Mouse (Mus musculus): ENCODE data around the gene Chst15. TPM values are rescaled to one million over a fixed set of nuclear protein-coding genes. Genes with fewer than 3 reads are reported as not detected.

The Chst15 gene
- polyA plus RNA-seq, 1 experiment from 2014 or later, result 11.8 TPM

- no peaks in the 10 kb centered on the region for H3K9me3 ChIP-seq
- peaks cover 4% of the 10 kb centered on the region; the same call in 1 of the 2 replicates for H3K27me3 ChIP-seq (replicated peaks; ENCODE audit: low read depth, poor library complexity, severe bottlenecking)
- no peak overlapping the region for H3K27ac ChIP-seq (replicated peaks)
- 69% methylated on average over 1 of the region's 1 CpGs for WGBS
- peaks cover 22% of the 10 kb centered on the region for H3K4me1 ChIP-seq
- H3K36me3 ChIP-seq (replicated peaks), result no peaks in the 10 kb centered on the region
- H3K4me3 ChIP-seq, result no peak overlapping the region
- no peak for DNase-seq (ENCODE audit: low spot score)
These were observed 13.2 kb upstream of the Chst15 start for GRCm38 (mm10) chr7:132330179-132330578.

DNA sequence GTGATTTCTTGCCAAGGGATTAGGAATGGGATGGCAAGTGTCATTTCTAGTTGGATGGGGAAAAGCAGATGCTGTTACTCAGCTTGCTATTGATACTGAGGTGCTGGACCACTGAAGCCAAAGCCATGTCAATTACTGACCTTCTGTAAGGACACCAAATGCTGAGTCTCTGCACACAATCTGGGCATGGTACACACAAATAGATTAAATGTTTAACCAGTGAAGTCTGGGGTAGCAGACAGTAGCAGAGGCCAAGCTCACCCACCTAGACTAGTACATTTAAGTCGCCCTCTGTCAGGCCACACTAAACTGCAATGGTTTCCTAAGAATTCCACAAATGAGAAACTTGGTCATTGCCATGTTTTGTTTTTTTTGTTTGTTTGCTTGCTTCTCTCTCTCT is 11.6 kb upstream of the Chst15 start:
- no peak for DNase-seq (ENCODE audit: low spot score)
- Histone ChIP-seq H3K4me3 (no peak overlapping the region), H3K9me3 (no peaks in the 10 kb centered on the region), H3K27me3 (replicated peaks; ENCODE audit: low read depth, poor library complexity, severe bottlenecking) (peaks cover 4% of the 10 kb centered on the region; the same call in 1 of the 2 replicates), H3K27ac (replicated peaks) (no peak overlapping the region), H3K4me1 (peaks cover 22% of the 10 kb centered on the region), H3K36me3 (replicated peaks) (no peaks in the 10 kb centered on the region)
- 85% methylated on average over 1 of the region's 1 CpGs for WGBS

DNA sequence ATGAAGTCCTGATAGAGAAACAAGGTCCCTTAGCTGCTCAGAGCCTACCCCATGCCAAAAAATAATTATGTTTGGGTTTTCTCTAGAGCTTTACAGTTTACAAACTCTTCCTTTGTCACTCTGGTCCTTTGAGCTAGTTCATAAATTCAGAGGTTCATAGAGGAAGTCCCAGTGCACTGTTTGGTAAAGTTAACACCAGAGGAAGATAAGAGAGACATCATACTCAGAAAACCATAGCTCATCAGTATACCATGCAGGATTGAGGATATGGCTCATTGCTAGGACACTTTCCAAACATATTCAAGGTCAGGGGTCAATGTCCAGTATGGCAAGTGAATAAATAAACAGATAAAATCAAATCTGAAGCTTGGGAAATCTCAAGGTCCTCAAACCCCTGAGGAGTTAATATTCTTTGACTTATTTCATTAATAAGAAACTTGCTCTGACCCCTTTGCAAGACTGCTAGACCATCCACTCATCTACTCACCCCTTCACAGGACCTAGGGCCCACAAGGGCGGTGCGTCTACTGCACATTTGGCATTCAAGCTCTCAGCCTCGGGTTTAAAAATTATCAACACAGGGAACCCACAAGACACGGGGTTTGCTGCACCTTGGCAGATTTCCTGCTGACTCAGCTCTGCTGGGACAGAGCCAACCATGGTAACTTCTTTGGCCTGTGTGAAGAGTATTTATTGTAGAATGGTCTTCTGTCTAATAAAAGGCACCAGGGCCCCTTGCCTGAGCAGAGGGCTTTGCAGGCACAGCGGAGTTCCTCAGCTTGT is 8.7 kb upstream of the Chst15 start:
- Histone ChIP-seq H3K9me3 (no peaks in the 10 kb centered on the region), H3K4me3 (no peak overlapping the region), H3K36me3 (replicated peaks) (no peaks in the 10 kb centered on the region), H3K4me1 (peaks cover 2% of the 10 kb centered on the region), H3K27me3 (replicated peaks; ENCODE audit: low read depth, poor library complexity, severe bottlenecking) (peaks cover 16% of the 10 kb centered on the region; the same call in 1 of the 2 replicates), H3K27ac (replicated peaks) (no peak overlapping the region)
- DNase-seq (ENCODE audit: low spot score), result no peak
- 85% methylated on average over 5 of the region's 5 CpGs for WGBS

DNA sequence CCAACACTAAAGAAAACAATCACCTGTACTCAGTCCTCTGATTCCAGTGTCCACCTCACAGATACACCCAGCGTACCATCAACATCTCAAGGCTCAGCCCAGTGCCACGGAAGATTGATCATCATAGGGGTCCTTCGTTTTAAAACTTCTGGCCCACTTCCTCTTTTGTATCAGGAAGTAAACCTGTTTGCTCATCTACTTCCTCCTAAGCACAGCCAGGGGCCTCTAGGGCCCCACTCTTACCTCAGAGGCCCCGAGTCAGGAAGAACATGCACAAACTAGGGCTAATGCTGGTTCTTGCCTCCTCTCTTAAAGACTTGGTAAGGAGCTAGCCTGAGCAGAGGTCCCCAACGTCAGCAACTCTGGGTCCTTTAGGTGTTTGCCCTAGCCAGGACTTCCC is 6.4 kb upstream of the Chst15 start:
- Histone ChIP-seq H3K36me3 (replicated peaks) (no peaks in the 10 kb centered on the region), H3K9me3 (no peaks in the 10 kb centered on the region), H3K4me1 (peaks cover 1% of the 10 kb centered on the region), H3K27ac (replicated peaks) (no peak overlapping the region), H3K27me3 (replicated peaks; ENCODE audit: low read depth, poor library complexity, severe bottlenecking) (peaks cover 26% of the 10 kb centered on the region), H3K4me3 (no peak overlapping the region)
- WGBS, result 82% methylated on average over 5 of the region's 5 CpGs
- no peak for DNase-seq (ENCODE audit: low spot score)

GRCm38 (mm10) chr7:132321392-132321958 is 4.4 kb upstream of the Chst15 start:
- Histone ChIP-seq H3K36me3 (replicated peaks) (no peaks in the 10 kb centered on the region), H3K27me3 (replicated peaks; ENCODE audit: low read depth, poor library complexity, severe bottlenecking) (peaks cover 36% of the 10 kb centered on the region), H3K4me1 (peaks cover 13% of the 10 kb centered on the region), H3K4me3 (no peak overlapping the region), H3K9me3 (no peaks in the 10 kb centered on the region), H3K27ac (replicated peaks) (no peak overlapping the region)
- DNase-seq (ENCODE audit: low spot score), result no peak
- WGBS, result 87% methylated on average over 2 of the region's 2 CpGs

DNA sequence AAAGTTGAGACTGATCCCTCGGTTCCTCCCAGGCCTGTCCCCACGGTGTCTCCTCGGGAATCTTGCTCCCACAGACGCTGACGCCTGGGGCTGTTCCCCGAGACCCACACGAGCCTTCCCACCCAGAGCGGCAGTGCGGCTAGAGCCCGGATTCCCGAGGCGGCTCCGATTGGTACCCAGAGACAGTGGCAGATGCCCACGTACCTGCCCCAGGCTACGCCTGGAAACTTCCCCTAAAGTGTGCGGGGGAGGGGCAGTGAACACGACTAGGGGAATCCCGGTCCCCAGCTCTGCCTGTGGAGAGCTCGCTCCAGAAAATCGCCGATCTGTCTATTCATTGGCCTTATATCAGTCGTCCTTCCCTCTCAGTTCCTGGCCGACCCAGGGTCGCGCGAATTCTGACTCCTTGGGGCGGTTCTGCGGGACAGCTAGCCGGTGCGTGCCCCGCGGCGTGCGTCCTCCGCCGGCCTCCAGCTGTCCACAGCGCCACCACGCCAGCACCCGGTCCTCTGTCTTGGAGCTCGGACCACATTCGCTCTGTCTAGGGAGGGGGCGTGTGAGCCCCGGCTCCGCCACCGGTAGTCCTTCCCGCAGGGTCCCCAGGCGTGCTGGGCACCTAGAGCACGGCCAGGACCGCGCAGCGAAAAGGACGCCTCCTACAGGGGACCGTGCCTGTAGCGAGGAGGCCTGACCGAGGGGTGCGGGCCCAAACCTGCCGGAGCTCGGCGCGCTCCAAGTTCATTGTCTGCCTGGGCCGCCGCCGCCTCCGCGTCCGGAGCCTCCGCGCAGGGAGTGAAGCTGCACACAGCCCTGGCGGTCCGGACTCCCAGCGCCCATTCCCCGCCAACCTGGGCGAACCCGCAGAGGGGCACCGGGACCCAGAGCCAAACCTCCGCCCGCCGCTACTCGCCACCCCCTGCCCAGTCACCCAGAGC is 660 bp downstream of the Chst15 start:
- H3K4me1 ChIP-seq, result peaks cover 59% of the 10 kb centered on the region
- WGBS, result under 1% methylated on average over 79 of the region's 79 CpGs

GRCm38 (mm10) chr7:132315149-132316091 is 1.6 kb downstream of the Chst15 start:
- no peaks in the 10 kb centered on the region for H3K36me3 ChIP-seq (replicated peaks)
- H3K27ac ChIP-seq (replicated peaks), result peak overlapping the region; percentile 90
- peaks cover 66% of the 10 kb centered on the region for H3K4me1 ChIP-seq
- H3K27me3 ChIP-seq (replicated peaks; ENCODE audit: low read depth, poor library complexity, severe bottlenecking), result peaks cover 54% of the 10 kb centered on the region
- 1% methylated on average over 51 of the region's 51 CpGs for WGBS
- H3K4me3 ChIP-seq, result peak overlapping the region; percentile 88
- H3K9me3 ChIP-seq, result no peaks in the 10 kb centered on the region
- DNase-seq (ENCODE audit: low spot score), result peak; percentile 90

More for the DNA sequence above, 660 bp downstream of the Chst15 start:
- Histone ChIP-seq H3K27me3 (replicated peaks; ENCODE audit: low read depth, poor library complexity, severe bottlenecking) (peaks cover 56% of the 10 kb centered on the region), H3K9me3 (no peaks in the 10 kb centered on the region), H3K4me3 (peak overlapping the region; percentile 88), H3K36me3 (replicated peaks) (no peaks in the 10 kb centered on the region), H3K27ac (replicated peaks) (peak overlapping the region; percentile 90)
- peak; percentile 80 for DNase-seq (ENCODE audit: low spot score)

DNA sequence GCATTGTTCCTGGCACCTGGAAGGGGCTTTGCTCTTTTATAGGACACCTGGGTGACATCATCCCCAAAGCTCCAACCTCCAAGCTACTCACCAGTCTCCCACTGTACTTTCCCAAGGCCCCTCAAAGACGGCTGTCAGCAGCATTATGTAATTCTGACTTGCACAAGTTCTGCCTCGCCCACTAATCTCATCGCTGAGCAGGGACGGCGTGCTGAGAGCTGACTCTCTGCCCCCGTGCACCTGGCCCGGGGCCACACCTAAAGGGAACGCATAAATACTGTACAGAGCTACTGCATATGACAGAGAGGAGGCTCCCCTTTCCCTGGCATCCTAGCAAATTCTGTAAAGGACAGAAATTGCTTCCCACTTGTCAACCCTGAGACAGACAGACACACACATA is 4.6 kb downstream of the Chst15 start:
- 87% methylated on average over 8 of the region's 8 CpGs for WGBS
- Histone ChIP-seq H3K36me3 (replicated peaks) (no peaks in the 10 kb centered on the region), H3K4me1 (peaks cover 56% of the 10 kb centered on the region), H3K27me3 (replicated peaks; ENCODE audit: low read depth, poor library complexity, severe bottlenecking) (peaks cover 34% of the 10 kb centered on the region), H3K27ac (replicated peaks) (no peak overlapping the region), H3K4me3 (no peak overlapping the region), H3K9me3 (no peaks in the 10 kb centered on the region)
- DNase-seq (ENCODE audit: low spot score), result no peak

DNA sequence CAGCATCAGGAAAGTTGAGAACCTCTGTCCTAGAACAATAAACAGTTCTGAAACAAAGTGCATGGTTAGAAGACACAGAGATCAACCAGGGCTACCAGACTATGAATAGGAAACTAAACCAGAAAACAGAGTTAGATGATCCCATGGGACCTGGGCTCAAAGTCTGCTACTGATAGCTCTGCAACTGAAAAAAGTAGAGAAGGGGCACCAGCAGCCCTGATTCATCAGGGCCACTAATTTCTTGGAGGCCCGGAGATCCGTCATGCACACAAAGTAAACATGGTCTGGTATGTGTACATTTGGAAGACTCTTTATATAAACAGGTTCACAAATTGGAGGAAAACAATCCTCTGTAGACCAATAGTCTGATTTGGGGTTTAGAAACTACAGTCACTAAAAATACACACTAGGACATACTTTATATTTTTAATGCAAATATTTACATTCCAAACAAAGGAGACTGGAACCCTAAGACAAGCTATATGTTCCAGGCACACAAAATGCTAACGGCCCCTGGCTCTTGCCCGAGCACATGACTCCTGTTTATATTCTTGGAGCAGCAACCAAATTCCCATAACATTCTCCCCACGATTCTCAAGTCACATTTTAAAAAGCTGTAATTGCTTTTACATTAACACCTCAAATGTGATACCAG is 8.4 kb downstream of the Chst15 start:
- DNase-seq (ENCODE audit: low spot score), result no peak
- 68% methylated on average over 5 of the region's 5 CpGs for WGBS
- Histone ChIP-seq H3K27ac (replicated peaks) (no peak overlapping the region), H3K4me3 (no peak overlapping the region), H3K36me3 (replicated peaks) (no peaks in the 10 kb centered on the region), H3K4me1 (peaks cover 26% of the 10 kb centered on the region), H3K9me3 (no peaks in the 10 kb centered on the region), H3K27me3 (replicated peaks; ENCODE audit: low read depth, poor library complexity, severe bottlenecking) (peaks cover 13% of the 10 kb centered on the region)

DNA sequence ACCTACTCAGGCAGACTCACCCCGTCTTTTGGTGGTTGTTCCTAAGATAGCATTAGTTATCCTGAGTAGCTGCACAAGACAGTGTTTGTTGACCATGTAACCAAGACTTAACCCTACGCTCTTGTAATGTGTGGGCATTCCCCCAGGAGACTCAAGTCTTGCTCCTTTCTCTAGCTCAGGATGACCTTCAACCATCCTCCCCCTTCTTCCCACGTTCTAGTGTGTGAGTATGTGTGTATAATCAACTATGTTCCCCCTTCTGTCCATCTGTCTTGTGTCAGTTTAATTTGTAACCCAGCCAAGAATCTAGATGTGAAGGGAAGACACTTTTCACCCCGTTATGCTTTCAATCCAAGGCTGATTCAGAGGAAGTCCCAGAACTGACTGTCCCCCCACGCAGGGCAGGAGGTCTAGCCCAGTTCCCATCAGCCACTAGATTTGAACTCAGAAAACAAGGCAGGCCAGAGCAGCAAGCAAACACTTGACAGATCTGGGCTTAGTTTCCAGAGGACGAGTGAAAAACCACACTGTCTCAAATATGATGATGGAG is 9.2 kb downstream of the Chst15 start:
- H3K27ac ChIP-seq (replicated peaks), result no peak overlapping the region
- no peak for DNase-seq (ENCODE audit: low spot score)
- WGBS, result 75% methylated on average over 6 of the region's 6 CpGs
- 0 out of 2 replicates have a peak, but pooled peaks cover 8% of the 10 kb centered on the region for H3K27me3 ChIP-seq (replicated peaks; ENCODE audit: low read depth, poor library complexity, severe bottlenecking)
- no peak overlapping the region for H3K4me3 ChIP-seq
- H3K9me3 ChIP-seq, result no peaks in the 10 kb centered on the region
- peaks cover 23% of the 10 kb centered on the region for H3K4me1 ChIP-seq
- H3K36me3 ChIP-seq (replicated peaks), result no peaks in the 10 kb centered on the region

Measured in embryonic facial prominence, embryonic 10.5 days (tissue).